Mouse (Mus musculus): ENCODE measurements around the gene Derl3.
"Not testable (repeated sequence)": the region's sequence is repeated elsewhere in the genome, so short reads cannot be mapped to it uniquely, and the experiment has no call there.

The Derl3 gene

GRCm38 (mm10) chr10:75872025-75872914 is 20.9 kb upstream of the Derl3 start:
- DNase-seq (ENCODE audit: extremely low spot score, low read depth, low spot score), result no peak

DNA sequence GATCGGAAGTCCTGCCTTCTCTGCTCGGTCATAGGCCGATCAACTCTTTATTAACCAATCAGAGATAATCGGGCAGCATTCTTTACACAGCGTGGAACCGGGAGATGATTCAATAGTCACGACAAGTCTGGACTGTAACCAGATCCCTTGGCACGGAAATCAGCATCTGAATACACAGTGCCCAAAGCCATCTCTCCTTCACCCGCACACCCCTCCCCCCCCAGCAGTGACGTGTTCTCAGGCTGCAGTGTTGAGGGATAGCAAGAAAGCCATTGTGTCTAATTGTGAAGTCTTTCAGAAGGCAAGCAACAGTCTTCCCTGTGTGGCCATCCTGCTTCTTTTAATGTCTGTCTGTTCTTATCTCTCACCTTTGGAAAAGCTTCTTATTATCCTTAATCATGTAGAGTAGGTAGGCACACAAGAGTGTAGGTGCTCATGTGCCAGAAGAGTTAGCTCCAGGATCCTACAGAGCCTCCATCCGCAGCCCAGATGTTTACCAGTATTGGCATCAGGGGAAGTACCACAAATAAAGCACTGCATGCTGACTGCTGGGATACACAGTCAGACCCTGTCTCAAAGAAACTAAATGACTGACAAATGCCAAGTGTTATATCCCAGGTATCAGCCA is 20.2 kb upstream of the Derl3 start:
- DNase-seq (ENCODE audit: extremely low spot score, low read depth, low spot score), result no peak

GRCm38 (mm10) chr10:75873543-75874170 is 19.6 kb upstream of the Derl3 start:
- DNase-seq (ENCODE audit: extremely low spot score, low read depth, low spot score), result no peak

DNA sequence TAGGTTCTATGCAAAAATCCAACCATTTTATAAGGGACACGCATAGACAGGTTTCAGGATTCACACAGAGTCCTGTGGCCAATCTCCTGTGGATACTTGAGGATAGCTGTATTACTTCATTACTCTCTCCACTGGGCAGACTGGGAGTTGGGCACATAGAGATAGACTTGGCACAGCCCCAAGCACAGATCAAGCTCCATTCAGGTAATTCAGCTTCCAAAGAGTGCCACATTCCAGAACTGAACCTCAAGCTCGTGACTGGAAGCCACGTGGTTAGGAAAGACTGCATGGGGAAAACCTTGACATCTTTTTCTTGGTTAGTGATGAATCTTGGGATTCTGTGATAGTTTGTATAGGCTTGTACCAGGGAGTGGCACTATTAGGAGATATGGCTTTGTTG is 14.4 kb upstream of the Derl3 start:
- DNase-seq (ENCODE audit: extremely low spot score, low read depth, low spot score), result no peak

DNA sequence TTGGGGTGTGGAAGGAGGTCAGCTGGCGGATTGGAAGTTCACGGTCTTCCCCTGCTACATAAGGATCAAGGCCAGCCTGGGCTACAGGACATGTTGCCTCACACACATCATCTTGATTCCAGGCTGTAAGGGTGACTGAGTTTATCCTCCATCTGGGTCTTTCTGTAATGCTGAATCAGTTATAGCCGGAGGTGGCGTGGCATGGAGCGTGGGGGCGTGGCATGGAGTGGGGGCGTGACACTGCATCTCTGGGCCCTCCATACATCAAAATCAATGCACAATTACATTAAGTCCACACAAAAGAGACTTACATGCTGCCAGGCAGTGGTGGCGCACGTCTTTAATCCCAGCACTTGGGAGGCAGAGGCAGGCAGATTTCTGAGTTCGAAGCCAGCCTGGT is 12.9 kb upstream of the Derl3 start:
- DNase-seq (ENCODE audit: extremely low spot score, low read depth, low spot score), result no peak

DNA sequence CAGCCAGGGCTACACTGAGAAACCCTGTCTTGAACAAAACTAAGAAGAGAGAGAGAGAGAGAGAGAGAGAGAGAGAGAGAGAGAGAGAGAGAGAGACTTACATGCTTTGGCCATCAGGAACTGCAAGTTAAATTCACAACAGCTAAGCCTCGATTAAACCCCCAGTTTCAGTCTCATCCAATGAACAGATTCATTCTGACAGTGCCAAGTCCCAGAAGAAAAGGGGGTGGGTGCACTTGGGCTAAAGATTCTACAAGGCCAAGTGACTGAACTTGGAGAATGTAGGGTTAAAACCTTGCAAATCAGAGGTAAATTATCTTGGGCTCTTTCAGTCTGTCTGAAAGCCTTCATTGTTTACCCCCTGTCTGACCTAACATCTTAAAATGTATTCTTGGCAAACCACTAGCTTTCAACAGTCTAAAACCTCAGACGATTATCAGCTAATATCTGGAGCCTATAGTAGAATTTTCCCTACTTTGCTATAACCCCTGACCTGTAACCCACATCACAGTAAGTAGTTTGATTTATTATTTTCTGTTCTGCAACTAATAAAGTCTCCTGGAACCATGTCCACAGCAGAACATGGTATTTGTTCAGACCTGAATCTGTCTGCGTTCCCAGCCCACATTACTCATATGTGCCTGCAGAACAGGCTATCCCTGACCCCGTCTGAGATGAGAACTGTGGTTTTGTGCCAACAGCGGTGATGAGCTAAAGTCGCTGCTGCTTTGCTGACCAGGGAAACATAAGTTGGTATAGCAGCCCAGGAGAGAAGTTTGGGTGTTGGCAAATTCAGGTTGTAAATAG is 12.2 kb upstream of the Derl3 start:
- no peak for DNase-seq (ENCODE audit: extremely low spot score, low read depth, low spot score)

DNA sequence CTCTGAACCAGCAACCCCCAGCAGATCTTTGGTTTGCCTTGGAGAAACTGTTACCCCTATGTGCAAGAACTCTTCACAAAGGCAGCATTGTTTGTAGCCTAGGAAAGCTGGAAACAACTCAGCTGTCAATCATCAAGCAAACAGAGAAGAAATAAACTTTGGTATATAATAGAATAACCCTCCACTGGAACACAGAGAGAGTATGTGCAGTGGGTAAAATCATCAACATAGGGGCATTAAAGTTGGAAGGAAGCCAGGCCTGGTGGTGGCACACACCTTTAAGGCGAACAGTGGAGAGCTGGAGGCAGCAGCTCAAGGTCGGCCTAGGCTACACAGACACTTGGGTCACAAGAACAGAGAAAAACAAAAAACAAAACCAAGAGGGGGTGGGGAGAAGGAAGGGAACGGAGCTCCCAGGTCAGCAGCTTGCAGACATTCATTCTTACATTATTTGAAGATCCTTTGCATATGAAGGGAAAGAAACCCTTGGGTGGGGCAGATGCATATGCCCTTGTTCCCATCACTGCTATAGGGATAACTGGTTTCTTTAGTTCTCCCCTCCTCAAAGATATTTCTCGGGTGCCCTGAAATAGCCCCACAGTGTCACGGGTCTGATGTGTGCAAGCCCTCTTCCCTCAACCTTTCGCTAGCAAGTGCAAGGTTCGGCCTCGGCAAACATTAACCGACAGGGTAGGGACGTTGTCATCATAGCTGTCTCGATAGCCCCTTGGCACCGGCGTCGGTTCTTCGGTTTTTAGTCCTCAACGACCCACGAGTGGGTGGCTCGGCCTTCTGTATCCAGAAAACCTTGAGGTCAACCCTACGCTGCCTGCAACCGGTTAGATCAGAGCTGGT is 11.4 kb upstream of the Derl3 start:
- DNase-seq (ENCODE audit: extremely low spot score, low read depth, low spot score), result no peak

- no peak for DNase-seq (ENCODE audit: extremely low spot score, low read depth, low spot score)
Measured at GRCm38 (mm10) chr10:75882433-75883231, 10.6 kb upstream of the Derl3 start.

- DNase-seq (ENCODE audit: extremely low spot score, low read depth, low spot score), result no peak
Measured at GRCm38 (mm10) chr10:75883232-75883552, 10.0 kb upstream of the Derl3 start.

GRCm38 (mm10) chr10:75884742-75885141 is 8.5 kb upstream of the Derl3 start:
- DNase-seq (ENCODE audit: extremely low spot score, low read depth, low spot score), result no peak

DNA sequence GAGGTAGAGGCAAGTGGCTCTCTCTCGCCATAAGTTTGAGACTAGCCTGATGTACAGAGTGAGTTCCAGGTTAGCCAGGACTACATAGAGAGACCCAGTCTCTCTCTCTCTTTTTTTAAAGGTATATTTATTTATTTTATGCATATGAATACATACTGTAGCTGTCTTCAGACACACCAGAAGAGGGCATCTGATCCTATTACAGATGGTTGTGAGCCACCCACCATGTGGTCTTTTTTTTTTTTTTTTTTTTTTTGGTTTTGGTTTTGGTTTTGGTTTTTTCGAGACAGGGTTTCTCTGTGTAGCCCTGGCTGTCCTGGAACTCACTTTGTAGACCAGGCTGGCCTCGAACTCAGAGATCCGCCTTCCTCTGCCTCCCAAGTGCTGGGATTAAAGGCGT is 5.7 kb upstream of the Derl3 start:
- not testable (repeated sequence) for DNase-seq (ENCODE audit: extremely low spot score, low read depth, low spot score)

DNA sequence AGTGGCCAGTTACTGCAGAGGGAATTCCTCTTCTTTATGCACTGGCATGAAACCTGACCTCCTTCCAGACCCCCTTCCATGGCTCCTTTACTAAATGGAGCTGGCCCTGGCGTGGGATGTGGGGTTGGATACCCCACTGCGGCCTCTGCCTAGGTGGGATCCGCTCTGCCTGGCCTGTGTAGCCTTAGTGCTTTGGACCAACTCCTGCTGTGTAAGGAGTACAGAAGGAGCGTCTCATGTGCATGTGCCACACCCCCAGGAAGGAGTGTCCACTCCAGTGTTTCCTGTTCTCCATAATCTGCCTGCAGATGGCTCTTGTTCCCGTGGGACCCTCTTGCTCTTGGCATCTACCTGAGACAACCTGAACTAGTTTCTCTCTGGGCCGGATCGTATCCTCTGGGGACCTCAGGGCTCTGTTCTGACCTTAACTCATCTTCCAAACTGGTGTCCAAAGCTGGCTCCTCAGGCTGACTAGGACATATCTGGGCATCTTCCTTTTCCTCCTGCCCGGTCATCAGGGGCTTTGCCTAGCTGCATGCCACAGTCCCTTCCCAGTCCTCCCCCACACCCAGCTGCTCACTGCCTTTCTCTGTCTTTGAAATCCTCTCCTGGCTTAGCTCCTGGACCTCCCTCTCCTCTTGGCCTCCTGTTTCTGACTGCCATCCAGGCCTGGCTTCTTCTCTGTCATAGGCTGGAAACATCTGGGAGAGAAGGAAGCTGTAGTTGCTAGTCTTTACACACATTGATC is 3.6 kb upstream of the Derl3 start:
- no peak for DNase-seq (ENCODE audit: extremely low spot score, low read depth, low spot score)

GRCm38 (mm10) chr10:75894601-75895000 is 1.4 kb downstream of the Derl3 start:
- no peak for DNase-seq (ENCODE audit: extremely low spot score, low read depth, low spot score)

- no peak for DNase-seq (ENCODE audit: extremely low spot score, low read depth, low spot score)
Measured at GRCm38 (mm10) chr10:75895730-75896129, 2.5 kb downstream of the Derl3 start.

- DNase-seq (ENCODE audit: extremely low spot score, low read depth, low spot score), result no peak
Measured at GRCm38 (mm10) chr10:75896208-75896607, 3.0 kb downstream of the Derl3 start.

DNA sequence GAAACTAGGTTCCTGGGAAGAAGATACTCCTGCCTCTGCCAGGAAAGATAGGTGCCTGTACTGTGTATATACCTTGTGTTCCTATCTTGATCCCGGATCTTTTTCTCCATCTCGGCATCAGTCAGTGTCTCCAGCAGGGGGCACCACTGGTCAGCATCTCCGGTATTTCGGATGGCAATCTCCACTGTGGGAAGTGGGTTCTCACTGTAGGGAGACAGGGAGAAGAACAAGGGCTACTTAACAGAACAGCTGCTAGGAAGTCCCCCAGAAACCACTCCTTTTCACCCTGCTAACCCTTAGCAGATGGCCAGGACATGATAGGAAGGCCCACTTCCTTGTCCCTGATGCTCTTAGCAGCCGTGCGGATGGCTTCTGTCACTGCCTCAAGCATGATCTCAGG is 4.2 kb downstream of the Derl3 start:
- no peak for DNase-seq (ENCODE audit: extremely low spot score, low read depth, low spot score)

- no peak for DNase-seq (ENCODE audit: extremely low spot score, low read depth, low spot score)
Measured at GRCm38 (mm10) chr10:75898039-75898564, 4.9 kb downstream of the Derl3 start.

GRCm38 (mm10) chr10:75898846-75899245 is 5.6 kb downstream of the Derl3 start:
- DNase-seq (ENCODE audit: extremely low spot score, low read depth, low spot score), result no peak

GRCm38 (mm10) chr10:75904391-75904790 is 11.2 kb downstream of the Derl3 start:
- no peak for DNase-seq (ENCODE audit: extremely low spot score, low read depth, low spot score)
